14 mouse cellular contexts compared by ENCODE assay signal in the genomic region with DNA sequence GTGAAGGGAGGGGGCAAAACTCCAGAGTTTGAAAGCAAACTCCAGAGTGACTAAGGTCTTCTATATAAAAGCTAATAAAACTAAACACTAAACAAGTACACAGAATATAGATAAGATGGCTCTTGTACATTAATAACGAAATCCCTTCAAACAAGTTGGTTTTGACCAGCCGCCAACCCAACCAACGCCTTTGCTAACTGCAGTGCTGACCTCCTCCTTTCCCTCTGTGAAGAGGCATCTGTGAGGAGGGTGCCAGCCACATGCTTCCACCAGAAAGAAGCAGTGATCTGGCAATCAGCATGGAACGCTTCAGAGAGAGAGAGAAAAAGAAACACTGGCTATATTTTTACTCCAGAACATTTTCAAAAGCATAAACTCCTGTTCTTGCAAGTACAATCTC. TPM values are rescaled to one million over a fixed set of nuclear protein-coding genes. Genes with fewer than 3 reads are reported as not detected.
DNase-seq lines count a peak whose midpoint lies in the region; ATAC-seq lines count a peak whose summit lies in the region.
"Had no signal": no experiment of that assay in that cellular context is flagged by ENCODE, and none has a peak within 500 bp of the region (broad histone marks: within the 10 kb centered on the region; RNA-seq: fewer than 3 reads in every experiment).

No protein-coding gene starts in this region.

- H3K27ac ChIP-seq in embryonic facial prominence, embryonic 15.5 days (replicated peaks) = peak overlapping the region; percentile 58; the same call in 1 of the 2 replicates
- H3K27ac ChIP-seq: lung, embryonic 15.5 days had no signal

- peaks cover 65% of the 10 kb centered on the region for H3K4me1 ChIP-seq in embryonic facial prominence, embryonic 15.5 days

- intact Hi-C loops in left cerebral cortex, postnatal 4 days (cut with DNase I) = no loop called here

- H3K9me3 ChIP-seq in embryonic facial prominence, embryonic 15.5 days (replicated peaks) = no peaks in the 10 kb centered on the region
- H3K9me3 ChIP-seq: lung, embryonic 15.5 days had no signal

- no peak overlapping the region for H3K4me3 ChIP-seq in embryonic facial prominence, embryonic 15.5 days (replicated peaks)
- H3K4me3 ChIP-seq: lung, embryonic 15.5 days; myocyte had no signal

- no peak for ATAC-seq in embryonic facial prominence, embryonic 15.5 days (ENCODE audit: insufficient number of reproducible peaks, low FRiP score, low TSS enrichment, low read depth)

- peak; percentile 28 to 62 for DNase-seq in frontal cortex, adult 2 months (ENCODE audit: extremely low spot score in 1 of 2, low spot score in 1 of 2)
- DNase-seq in frontal cortex, postnatal 10 days (ENCODE audit: low spot score in 2 of 2) = no peak
- peak; percentile 32 to 62 for DNase-seq in left cerebral cortex, adult 18-20 months (ENCODE audit: low spot score in 2 of 2)
- DNase-seq in left cerebral cortex, adult 11 months (ENCODE audit: low spot score) = no peak
- peak; percentile 32 for DNase-seq in left cerebral cortex, postnatal 4 days
- no peak for DNase-seq in retina, postnatal 1 day
- no peak for DNase-seq in thymus, postnatal 36 days
- DNase-seq: adrenal gland, postnatal 25 days; gastrocnemius, postnatal 10 days; kidney, adult 9 months had no signal

- no peak overlapping the region for H3K4me2 ChIP-seq in embryonic facial prominence, embryonic 15.5 days (replicated peaks)
- H3K4me2 ChIP-seq: lung, embryonic 15.5 days; midbrain, embryonic 11.5 days had no signal

- H3K36me3 ChIP-seq in embryonic facial prominence, embryonic 15.5 days = no peaks in the 10 kb centered on the region
- H3K36me3 ChIP-seq: lung, embryonic 15.5 days had no signal

- 35% methylated on average over 4 of the region's 4 CpGs for WGBS in embryonic facial prominence, embryonic 15.5 days

- no peaks in the 10 kb centered on the region for H3K27me3 ChIP-seq in embryonic facial prominence, embryonic 15.5 days
- H3K27me3 ChIP-seq: lung, embryonic 15.5 days had no signal

- H3K9ac ChIP-seq in embryonic facial prominence, embryonic 15.5 days = no peak overlapping the region
- H3K9ac ChIP-seq: lung, embryonic 15.5 days had no signal

RNA-seq across cellular contexts. Expression of a gene that starts 21.1 kb away (rescaled TPM):
- 39.9 and 41.4 TPM in 2 replicates for polyA plus RNA-seq in frontal cortex, adult 2 months (2012; rRNA removed)
- 10 to 100 TPM; 69.3 to 74.4 TPM for total RNA-seq in left cerebral cortex, adult 18-20 months (2021)
- 23.6 and 23.9 TPM in 2 replicates for polyA plus RNA-seq in embryonic facial prominence, embryonic 15.5 days (2015; fragmentation: Nextera tagmentation; extraction: Ambion mirVana)
- 10 to 100 TPM; 67.7 to 72.9 TPM for total RNA-seq in left cerebral cortex, postnatal 4 days (2021)

Comparison
In these comparisons a context has a peak if more than half of its experiments do, and no peak if none do; other contexts are left out.
1. DNase-seq: peak in frontal cortex, adult 2 months (2 of 2), left cerebral cortex, adult 18-20 months (2 of 2) and left cerebral cortex, postnatal 4 days (single experiment); none in frontal cortex, postnatal 10 days (0 of 2), left cerebral cortex, adult 11 months (single experiment), retina, postnatal 1 day (single experiment) and thymus, postnatal 36 days (0 of 2).